Mouse (Mus musculus) lung, postnatal 36 days (tissue): ENCODE data around the gene Herc4.
A peak's percentile ranks its signal among the peaks of the same experiment; 100 is the strongest.

Experiments
- DNase-seq: peaks from one replicate; pipeline ENCODE4 v3.0.0; 2022; ENCODE audit warnings: mixed read lengths

Gene Herc4

GRCm38 (mm10) chr10:63360502-63360901 lies 116.9 kb downstream of the Herc4 start:
- no peak for DNase-seq

DNA sequence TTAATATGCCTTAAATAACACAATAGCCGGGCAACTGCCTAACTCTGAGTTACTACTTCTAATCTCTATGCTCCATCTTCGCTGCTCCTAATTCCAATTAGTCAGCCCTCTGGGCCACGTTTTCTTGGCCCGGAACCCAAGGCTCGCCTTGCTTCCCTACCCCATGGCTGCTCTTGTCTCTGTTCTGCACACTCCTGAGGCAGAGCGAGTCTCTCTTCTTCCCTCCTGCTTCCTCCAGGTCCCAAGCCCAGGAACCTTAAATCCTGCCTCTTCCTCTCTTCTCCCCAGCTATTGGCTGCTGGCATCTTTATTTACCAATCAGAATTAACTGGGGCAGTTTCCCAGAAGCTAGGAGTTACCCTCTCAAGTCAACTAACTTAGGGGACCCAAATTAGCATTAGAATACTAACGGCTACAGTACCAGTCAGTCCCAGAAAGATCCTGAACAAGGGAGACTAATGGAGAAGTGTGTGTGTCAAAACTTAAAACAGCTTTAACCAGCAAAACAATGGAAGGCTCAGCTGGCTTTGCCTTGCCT lies 122.4 kb downstream of the Herc4 start:
- peak; percentile 6 for DNase-seq

- no peak for DNase-seq
Measured at GRCm38 (mm10) chr10:63367386-63367785, 123.8 kb downstream of the Herc4 start.
